Mouse (Mus musculus) intestine, postnatal 0 days (tissue): Measurements from ENCODE around the gene Proser3. TPM values are rescaled to one million over a fixed set of nuclear protein-coding genes. Genes with fewer than 3 reads are reported as not detected.
A peak's percentile ranks its signal among the peaks of the same experiment; 100 is the strongest.

Source experiments
- ATAC-seq: fragments of 200-750 bp; cut with Nextera tagmentation; 2 replicates; pipeline ENCODE4 v1.8.0; 2017; ENCODE audit warnings: mild to moderate bottlenecking, moderate TSS enrichment, moderate library complexity
- H3K27ac ChIP-seq: fragments of 300-500 bp; sonication (generic); 2 replicates; pipeline ENCODE4 v1.5.1; 2014; ENCODE audit warnings: mild to moderate bottlenecking, low read depth, low read length, moderate library complexity
- H3K27me3 ChIP-seq: fragments of 300-500 bp; sonication (generic); replicated peaks from 2 replicates; pipeline ENCODE4 v1.6.1; 2014; ENCODE audit warnings: low read length, mixed read lengths; ENCODE audit not compliant: control insufficient read depth, insufficient read depth
- H3K36me3 ChIP-seq: fragments of 300-500 bp; sonication (generic); 2 replicates; pipeline ENCODE4 v1.6.1; 2014; ENCODE audit warnings: mild to moderate bottlenecking, moderate library complexity; ENCODE audit not compliant: control insufficient read depth, insufficient read depth
- H3K4me1 ChIP-seq: fragments of 300-500 bp; sonication (generic); replicated peaks from 2 replicates; pipeline ENCODE4 v1.6.1; 2014; ENCODE audit warnings: antibody characterized with exemption, low read length, mixed read lengths; ENCODE audit not compliant: control insufficient read depth, insufficient read depth
- H3K4me2 ChIP-seq: fragments of 300-500 bp; sonication (generic); replicated peaks from 2 replicates; pipeline ENCODE4 v1.6.1; 2014; ENCODE audit warnings: low read depth, mild to moderate bottlenecking, moderate library complexity
- H3K4me3 ChIP-seq: fragments of 300-500 bp; sonication (generic); 2 replicates; pipeline ENCODE4 v1.5.1; 2014; ENCODE audit warnings: low read depth, low read length
- H3K9ac ChIP-seq: fragments of 300-500 bp; sonication (generic); 2 replicates; pipeline ENCODE4 v1.6.1; 2014; ENCODE audit warnings: mild to moderate bottlenecking, low read depth, low read length
- H3K9me3 ChIP-seq: fragments of 300-500 bp; sonication (generic); 2 replicates; pipeline ENCODE4 v1.6.1; 2016; ENCODE audit warnings: mixed run types; ENCODE audit not compliant: control insufficient read depth
- CTCF ChIP-seq: sonication (generic); IDR thresholded peaks from 2 replicates; pipeline ENCODE4 v1.5.1; 2016; ENCODE audit warnings: low read depth, mild to moderate bottlenecking, control low read depth, antibody characterized with exemption, moderate library complexity
- WGBS: fragments of 180-500 bp; shearing (Covaris S2); extraction: QIAGEN DNeasy Blood & Tissue Kit; methylation state at CpG from one replicate; pipeline ENCODE4 v1.1.7; 2014; 5-methylcytosine and 5-hydroxymethylcytosine counted together
- polyA plus RNA-seq: library from polyadenylated mRNA; unstranded; fragments of >200 nt; fragmentation: Nextera tagmentation; extraction: Ambion mirVana; gene quantifications from 2 replicates; pipeline ENCODE4 v1.2.1, GENCODE M21; 2015

Gene Proser3
- 1.9 and 2.0 TPM in 2 replicates for polyA plus RNA-seq

GRCm38 (mm10) chr7:30552102-30553020 is at the start of gene Proser3, which contains the start of gene Hspb6:
Gene Proser3, minus strand, starts transcription at chr7:30552299.
Gene Hspb6, plus strand, starts transcription at chr7:30552178.
- ATAC-seq = peak; percentile 96
- peak within 1 kb of the TSS; percentile 86 for H3K4me2 ChIP-seq
- H3K27me3 ChIP-seq = no peaks in the 10 kb centered on the region
- peak within 1 kb of the TSS; percentile 89 for H3K27ac ChIP-seq
- WGBS = under 1% methylated on average over 44 of the region's 44 CpGs
- H3K9ac ChIP-seq = peak within 1 kb of the TSS; percentile 59
- peak within 1 kb of the TSS; percentile 70 for H3K4me3 ChIP-seq
- H3K9me3 ChIP-seq = no peaks in the 10 kb centered on the region
- H3K36me3 ChIP-seq = peaks cover 31% of the 10 kb centered on the region
- H3K4me1 ChIP-seq = peaks cover 3% of the 10 kb centered on the region; the same call in 1 of the 2 replicates
- TF ChIP-seq CTCF = no peak

- Histone ChIP-seq H3K36me3 (no peaks in the 10 kb centered on the region), H3K27me3 (no peaks in the 10 kb centered on the region), H3K27ac (no peak overlapping the region; the same call in 1 of the 2 replicates), H3K9ac (no peak overlapping the region), H3K4me2 (peak overlapping the region; percentile 44; the same call in 1 of the 2 replicates), H3K4me1 (no peaks in the 10 kb centered on the region), H3K4me3 (no peak overlapping the region), H3K9me3 (no peaks in the 10 kb centered on the region)
- 63% methylated on average over 7 of the region's 7 CpGs for WGBS
- ATAC-seq = no peak
- TF ChIP-seq CTCF = no peak
Measured at GRCm38 (mm10) chr7:30600651-30601050, 48.6 kb upstream of the Proser3 start.

GRCm38 (mm10) chr7:30599933-30600353 is 47.8 kb upstream of the Proser3 start:
- H3K4me2 ChIP-seq = peak overlapping the region; percentile 44
- no peaks in the 10 kb centered on the region for H3K27me3 ChIP-seq
- no peak overlapping the region for H3K9ac ChIP-seq
- H3K4me1 ChIP-seq = no peaks in the 10 kb centered on the region
- no peaks in the 10 kb centered on the region for H3K36me3 ChIP-seq
- ATAC-seq = peak; percentile 93
- WGBS = 1% methylated on average over 16 of the region's 16 CpGs
- H3K9me3 ChIP-seq = no peaks in the 10 kb centered on the region
- TF ChIP-seq CTCF = no peak
- H3K4me3 ChIP-seq = no peak overlapping the region
- H3K27ac ChIP-seq = no peak overlapping the region; the same call in 1 of the 2 replicates

GRCm38 (mm10) chr7:30598786-30599185 is 46.7 kb upstream of the Proser3 start, which contains the start of gene Zbtb32:
Gene Zbtb32, minus strand, starts transcription at chr7:30598909.
- ATAC-seq = no peak
- no peak for TF ChIP-seq CTCF
- no peak within 1 kb of the TSS for H3K9ac ChIP-seq
- no peak within 1 kb of the TSS for H3K4me3 ChIP-seq
- H3K9me3 ChIP-seq = no peaks in the 10 kb centered on the region
- no peaks in the 10 kb centered on the region for H3K36me3 ChIP-seq
- no peaks in the 10 kb centered on the region for H3K4me1 ChIP-seq
- H3K27ac ChIP-seq = no peak within 1 kb of the TSS
- peak within 1 kb of the TSS; percentile 44 for H3K4me2 ChIP-seq
- H3K27me3 ChIP-seq = no peaks in the 10 kb centered on the region
- WGBS = 95% methylated on average over 12 of the region's 12 CpGs

- TF ChIP-seq CTCF = no peak
- no peaks in the 10 kb centered on the region for H3K27me3 ChIP-seq
- no peaks in the 10 kb centered on the region for H3K4me1 ChIP-seq
- ATAC-seq = no peak
- no peak overlapping the region for H3K4me2 ChIP-seq
- WGBS = 79% methylated on average over 5 of the region's 5 CpGs
- H3K4me3 ChIP-seq = no peak overlapping the region
- no peaks in the 10 kb centered on the region for H3K9me3 ChIP-seq
- H3K27ac ChIP-seq = no peak overlapping the region
- no peaks in the 10 kb centered on the region for H3K36me3 ChIP-seq
- no peak overlapping the region for H3K9ac ChIP-seq
Measured at GRCm38 (mm10) chr7:30596811-30597210, 44.7 kb upstream of the Proser3 start.

GRCm38 (mm10) chr7:30596093-30596492 is 44.0 kb upstream of the Proser3 start:
- no peak overlapping the region for H3K27ac ChIP-seq

More at GRCm38 (mm10) chr7:30596093-30596492, 44.0 kb upstream of the Proser3 start:
- H3K9me3 ChIP-seq = no peaks in the 10 kb centered on the region
- ATAC-seq = no peak
- TF ChIP-seq CTCF = no peak
- H3K4me2 ChIP-seq = no peak overlapping the region
- 77% methylated on average over 5 of the region's 5 CpGs for WGBS
- H3K27me3 ChIP-seq = no peaks in the 10 kb centered on the region
- no peak overlapping the region for H3K9ac ChIP-seq
- H3K4me3 ChIP-seq = no peak overlapping the region
- no peaks in the 10 kb centered on the region for H3K4me1 ChIP-seq
- H3K36me3 ChIP-seq = no peaks in the 10 kb centered on the region
